Mouse (Mus musculus) intestine, postnatal 0 days (tissue): ENCODE measurements around the gene Cblc. TPM values are rescaled to one million over a fixed set of nuclear protein-coding genes. Genes with fewer than 3 reads are reported as not detected.

Source experiments
- ATAC-seq: fragments of 200-750 bp; cut with Nextera tagmentation; 2 replicates; pipeline ENCODE4 v1.8.0; 2017; ENCODE audit warnings: mild to moderate bottlenecking, moderate TSS enrichment, moderate library complexity
- H3K27ac ChIP-seq: fragments of 300-500 bp; sonication (generic); 2 replicates; pipeline ENCODE4 v1.5.1; 2014; ENCODE audit warnings: mild to moderate bottlenecking, low read depth, low read length, moderate library complexity
- H3K27me3 ChIP-seq: fragments of 300-500 bp; sonication (generic); replicated peaks from 2 replicates; pipeline ENCODE4 v1.6.1; 2014; ENCODE audit warnings: low read length, mixed read lengths; ENCODE audit not compliant: control insufficient read depth, insufficient read depth
- H3K36me3 ChIP-seq: fragments of 300-500 bp; sonication (generic); 2 replicates; pipeline ENCODE4 v1.6.1; 2014; ENCODE audit warnings: mild to moderate bottlenecking, moderate library complexity; ENCODE audit not compliant: control insufficient read depth, insufficient read depth
- H3K4me1 ChIP-seq: fragments of 300-500 bp; sonication (generic); replicated peaks from 2 replicates; pipeline ENCODE4 v1.6.1; 2014; ENCODE audit warnings: antibody characterized with exemption, low read length, mixed read lengths; ENCODE audit not compliant: control insufficient read depth, insufficient read depth
- H3K4me2 ChIP-seq: fragments of 300-500 bp; sonication (generic); replicated peaks from 2 replicates; pipeline ENCODE4 v1.6.1; 2014; ENCODE audit warnings: low read depth, mild to moderate bottlenecking, moderate library complexity
- H3K4me3 ChIP-seq: fragments of 300-500 bp; sonication (generic); 2 replicates; pipeline ENCODE4 v1.5.1; 2014; ENCODE audit warnings: low read depth, low read length
- H3K9ac ChIP-seq: fragments of 300-500 bp; sonication (generic); 2 replicates; pipeline ENCODE4 v1.6.1; 2014; ENCODE audit warnings: mild to moderate bottlenecking, low read depth, low read length
- H3K9me3 ChIP-seq: fragments of 300-500 bp; sonication (generic); 2 replicates; pipeline ENCODE4 v1.6.1; 2016; ENCODE audit warnings: mixed run types; ENCODE audit not compliant: control insufficient read depth
- CTCF ChIP-seq: sonication (generic); IDR thresholded peaks from 2 replicates; pipeline ENCODE4 v1.5.1; 2016; ENCODE audit warnings: low read depth, mild to moderate bottlenecking, control low read depth, antibody characterized with exemption, moderate library complexity
- WGBS: fragments of 180-500 bp; shearing (Covaris S2); extraction: QIAGEN DNeasy Blood & Tissue Kit; methylation state at CpG from one replicate; pipeline ENCODE4 v1.1.7; 2014; 5-methylcytosine and 5-hydroxymethylcytosine counted together
- polyA plus RNA-seq: library from polyadenylated mRNA; unstranded; fragments of >200 nt; fragmentation: Nextera tagmentation; extraction: Ambion mirVana; gene quantifications from 2 replicates; pipeline ENCODE4 v1.2.1, GENCODE M21; 2015

Gene Cblc
- polyA plus RNA-seq, 1 experiment from 2014 or later: 54.8 TPM

DNA sequence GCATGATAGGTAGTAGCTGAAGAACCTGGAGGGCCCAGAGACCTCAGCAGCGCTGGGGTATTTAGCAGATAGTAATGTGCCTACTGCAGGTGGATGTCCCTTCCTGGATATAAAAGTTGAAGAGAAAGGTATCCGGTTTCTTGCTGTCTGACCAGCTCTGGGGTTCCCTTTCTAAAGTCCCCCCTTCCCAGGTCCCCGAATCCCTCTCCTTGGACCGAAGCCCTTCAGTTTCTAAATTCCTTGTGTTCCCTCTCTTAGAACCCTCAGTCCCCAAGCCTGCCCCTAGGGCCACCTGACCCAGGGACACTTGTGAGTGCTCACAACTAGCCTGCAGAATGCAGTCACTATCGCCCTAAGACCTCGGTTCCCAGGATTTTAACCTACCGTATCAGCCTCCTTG lies 25.0 kb upstream of the Cblc start:
- peaks cover 12% of the 10 kb centered on the region; the same call in 1 of the 2 replicates for H3K4me1 ChIP-seq
- H3K27me3 ChIP-seq: no peaks in the 10 kb centered on the region
- no peaks in the 10 kb centered on the region; the same call in 1 of the 2 replicates for H3K36me3 ChIP-seq
- peak overlapping the region; percentile 71 for H3K4me3 ChIP-seq
- 74% methylated on average over 7 of the region's 7 CpGs for WGBS
- peak overlapping the region; percentile 96 for H3K27ac ChIP-seq
- peak overlapping the region; percentile 98 for H3K4me2 ChIP-seq
- no peak for TF ChIP-seq CTCF
- H3K9ac ChIP-seq: peak overlapping the region; percentile 75; the same call in 1 of the 2 replicates
- ATAC-seq: no peak
- H3K9me3 ChIP-seq: no peaks in the 10 kb centered on the region

DNA sequence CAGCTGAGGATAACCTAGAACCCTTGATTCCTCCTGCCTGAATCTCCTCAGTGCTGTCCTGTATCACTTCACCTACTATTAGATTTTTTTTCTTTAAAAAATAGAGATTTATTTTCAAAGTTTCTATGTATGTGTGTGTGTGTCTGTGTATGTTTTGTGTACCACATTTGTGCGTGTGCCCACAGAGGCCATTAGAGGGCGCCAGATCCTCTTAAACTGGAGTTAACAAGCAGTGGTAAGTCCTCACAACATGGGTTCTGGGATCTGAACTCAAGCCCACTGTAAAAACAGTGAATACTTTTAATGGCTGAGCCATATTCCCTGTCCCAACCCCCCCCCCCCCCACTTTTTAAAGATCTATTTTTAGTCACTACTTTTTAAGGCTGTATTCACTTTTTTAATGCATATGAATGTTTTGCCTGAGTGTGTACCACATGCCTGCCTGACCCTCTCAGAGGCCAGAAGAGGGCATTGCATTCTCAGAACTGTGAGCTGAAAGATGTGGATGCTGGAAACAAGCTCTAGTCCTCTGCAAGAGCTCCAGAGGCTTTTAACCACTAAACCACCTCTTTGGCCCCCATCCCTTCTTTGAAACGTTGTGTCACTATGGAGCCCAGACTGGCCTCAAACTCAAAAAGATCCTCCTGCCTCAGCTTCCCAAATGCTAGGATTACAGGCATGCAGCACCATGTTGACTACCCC lies 23.9 kb upstream of the Cblc start:
- H3K4me1 ChIP-seq: peaks cover 12% of the 10 kb centered on the region; the same call in 1 of the 2 replicates
- 74% methylated on average over 3 of the region's 3 CpGs for WGBS
- no peak for ATAC-seq

DNA sequence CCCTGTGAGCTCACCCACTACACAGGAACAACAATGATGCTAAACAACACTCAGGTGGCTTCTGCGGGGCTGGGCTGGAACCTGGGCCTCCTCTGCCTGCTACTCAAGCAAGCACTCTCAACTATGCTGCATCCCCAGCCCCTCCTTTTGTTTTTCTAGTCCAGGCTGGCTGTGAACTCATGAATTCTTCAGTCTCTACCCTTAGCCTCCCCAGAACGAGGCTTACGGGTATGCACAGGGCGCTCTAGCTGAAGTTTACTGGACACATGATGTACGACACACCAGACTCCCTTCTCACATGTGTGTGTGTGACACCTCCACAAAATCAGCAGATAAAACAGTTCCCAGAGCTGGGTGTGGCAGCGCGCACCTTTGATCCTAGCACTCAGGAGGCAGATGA lies 22.3 kb upstream of the Cblc start:
- Histone ChIP-seq H3K4me2 (peak overlapping the region; percentile 21; the same call in 1 of the 2 replicates), H3K36me3 (peaks cover 13% of the 10 kb centered on the region; the same call in 1 of the 2 replicates), H3K27me3 (no peaks in the 10 kb centered on the region), H3K4me3 (no peak overlapping the region), H3K4me1 (peaks cover 10% of the 10 kb centered on the region; the same call in 1 of the 2 replicates), H3K27ac (0 out of 2 replicates have a peak overlapping the region, but pooled peaks have one; percentile 83), H3K9me3 (no peaks in the 10 kb centered on the region), H3K9ac (no peak overlapping the region)
- TF ChIP-seq CTCF: no peak
- ATAC-seq: no peak
- 55% methylated on average over 7 of the region's 7 CpGs for WGBS

More for the DNA sequence above, 23.9 kb upstream of the Cblc start:
- H3K9me3 ChIP-seq: no peaks in the 10 kb centered on the region
- no peaks in the 10 kb centered on the region; the same call in 1 of the 2 replicates for H3K36me3 ChIP-seq
- no peak overlapping the region for H3K27ac ChIP-seq
- H3K27me3 ChIP-seq: no peaks in the 10 kb centered on the region
- TF ChIP-seq CTCF: peak; percentile 45
- no peak overlapping the region for H3K4me3 ChIP-seq
- peak overlapping the region; percentile 98; the same call in 1 of the 2 replicates for H3K4me2 ChIP-seq
- no peak overlapping the region for H3K9ac ChIP-seq

DNA sequence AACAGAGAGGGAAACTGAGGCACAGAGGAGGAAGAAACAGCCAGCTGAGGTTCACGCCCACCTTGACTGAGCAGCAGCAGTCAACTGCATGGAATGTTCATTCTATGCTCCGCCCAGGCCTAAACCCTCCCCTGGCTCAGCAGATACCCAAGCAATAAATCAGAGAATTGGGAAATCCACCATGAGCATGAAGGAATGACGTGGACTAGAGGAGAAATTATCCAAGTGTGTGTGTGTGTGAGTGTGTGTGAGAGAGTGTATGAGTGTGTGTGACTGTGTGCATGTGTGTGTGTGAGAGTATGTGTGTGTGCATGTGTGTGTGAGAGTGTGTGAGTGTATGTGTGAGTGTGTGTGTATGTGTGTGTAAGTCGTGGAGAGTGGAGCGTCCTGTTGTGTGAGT lies 21.8 kb upstream of the Cblc start:
- peaks cover 6% of the 10 kb centered on the region; the same call in 1 of the 2 replicates for H3K4me1 ChIP-seq
- peak overlapping the region; percentile 21; the same call in 1 of the 2 replicates for H3K4me2 ChIP-seq
- H3K4me3 ChIP-seq: no peak overlapping the region
- H3K36me3 ChIP-seq: peaks cover 13% of the 10 kb centered on the region; the same call in 1 of the 2 replicates
- H3K27me3 ChIP-seq: no peaks in the 10 kb centered on the region
- 51% methylated on average over 5 of the region's 5 CpGs for WGBS
- no peak for TF ChIP-seq CTCF
- ATAC-seq: peak; percentile 44
- peak overlapping the region; percentile 83; the same call in 1 of the 2 replicates for H3K27ac ChIP-seq
- H3K9ac ChIP-seq: no peak overlapping the region
- no peaks in the 10 kb centered on the region for H3K9me3 ChIP-seq

DNA sequence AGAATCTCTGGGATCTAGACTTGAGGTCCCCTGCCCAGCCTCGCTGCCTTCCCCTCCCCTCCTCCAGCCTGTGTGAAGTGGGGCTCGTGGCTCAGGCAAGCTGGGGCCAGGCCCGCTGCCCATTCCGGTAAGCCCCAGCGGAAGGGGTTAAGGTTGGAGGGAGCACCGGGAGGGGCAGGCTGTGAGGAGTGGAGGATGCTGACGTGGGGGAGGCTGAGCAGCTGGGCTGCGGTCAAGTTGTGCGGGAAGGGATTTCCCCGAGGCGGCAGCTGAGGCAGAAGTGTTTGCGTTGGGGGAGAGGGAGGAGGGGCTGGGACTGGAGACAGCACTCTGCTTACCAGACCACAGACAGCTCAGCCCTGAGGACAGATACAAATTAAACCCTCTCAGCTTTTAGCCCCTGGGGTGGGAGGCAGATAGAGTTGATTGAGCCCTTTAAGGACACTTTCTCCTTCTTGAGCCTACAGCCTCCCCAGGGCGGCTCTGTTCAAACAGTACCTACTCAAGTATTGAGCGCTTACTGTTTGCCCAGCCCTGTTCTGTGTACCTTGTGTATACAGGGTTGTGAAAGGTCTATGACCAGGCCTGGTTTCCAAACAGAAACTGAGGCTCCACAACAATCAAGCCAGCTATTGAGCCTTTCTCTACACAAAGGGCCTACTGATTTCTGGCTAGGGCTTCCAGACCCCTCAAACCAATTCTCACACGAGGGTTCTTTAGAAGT lies 20.9 kb upstream of the Cblc start:
- Histone ChIP-seq H3K4me2 (peak overlapping the region; percentile 56), H3K9ac (peak overlapping the region; percentile 4), H3K4me1 (peaks cover 3% of the 10 kb centered on the region; the same call in 1 of the 2 replicates), H3K27ac (peak overlapping the region; percentile 83), H3K9me3 (no peaks in the 10 kb centered on the region), H3K36me3 (peaks cover 13% of the 10 kb centered on the region; the same call in 1 of the 2 replicates), H3K4me3 (peak overlapping the region; percentile 33; the same call in 1 of the 2 replicates), H3K27me3 (no peaks in the 10 kb centered on the region)
- WGBS: 24% methylated on average over 15 of the region's 15 CpGs
- peak; percentile 23; the same call in 1 of the 2 replicates for ATAC-seq
- TF ChIP-seq CTCF: no peak
